Mouse (Mus musculus) intestine, embryonic 15.5 days (tissue): ENCODE results near the gene Parva. TPM values are rescaled to one million over a fixed set of nuclear protein-coding genes. Genes with fewer than 3 reads are reported as not detected.

ENCODE experiments used
- ATAC-seq: fragments of 200-750 bp; cut with Nextera tagmentation; 2 replicates; pipeline ENCODE4 v1.8.0; 2017; ENCODE audit warnings: moderate TSS enrichment, moderate library complexity
- H3K27ac ChIP-seq: fragments of 300-500 bp; sonication (generic); 2 replicates; pipeline ENCODE4 v1.5.1; 2015; ENCODE audit warnings: mild to moderate bottlenecking, inconsistent platforms
- H3K27me3 ChIP-seq: fragments of 300-500 bp; sonication (generic); replicated peaks from 2 replicates; pipeline ENCODE4 v1.6.1; 2015; ENCODE audit warnings: inconsistent platforms
- H3K36me3 ChIP-seq: fragments of 300-500 bp; sonication (generic); 2 replicates; pipeline ENCODE4 v1.6.1; 2015; ENCODE audit warnings: inconsistent platforms
- H3K4me1 ChIP-seq: fragments of 300-500 bp; sonication (generic); replicated peaks from 2 replicates; pipeline ENCODE4 v1.6.1; 2015; ENCODE audit warnings: inconsistent platforms
- H3K4me2 ChIP-seq: fragments of 300-500 bp; sonication (generic); replicated peaks from 2 replicates; pipeline ENCODE4 v1.6.1; 2015; ENCODE audit warnings: mild to moderate bottlenecking, inconsistent platforms
- H3K4me3 ChIP-seq: fragments of 300-500 bp; sonication (generic); replicated peaks from 2 replicates; pipeline ENCODE4 v1.5.1; 2015; ENCODE audit warnings: inconsistent platforms
- H3K9ac ChIP-seq: fragments of 300-500 bp; sonication (generic); 2 replicates; pipeline ENCODE4 v1.6.1; 2015; ENCODE audit warnings: inconsistent platforms
- H3K9me3 ChIP-seq: fragments of 300-500 bp; sonication (generic); 2 replicates; pipeline ENCODE4 v1.6.1; 2016; ENCODE audit warnings: inconsistent platforms
- WGBS: fragments of 180-500 bp; shearing (Covaris S2); methylation state at CpG from one replicate; pipeline ENCODE4 v1.1.7; 2015; 5-methylcytosine and 5-hydroxymethylcytosine counted together
- polyA plus RNA-seq: library from polyadenylated mRNA; unstranded; fragments of >200 nt; fragmentation: Nextera tagmentation; extraction: Ambion mirVana; gene quantifications from 2 replicates; pipeline ENCODE4 v1.2.1, GENCODE M21; 2015

The Parva gene
- polyA plus RNA-seq, 1 experiment from 2014 or later, result 90.0 TPM

GRCm38 (mm10) chr7:112534148-112534547 lies 106.8 kb downstream of the Parva start:
- H3K4me2 ChIP-seq, result no peak overlapping the region
- ATAC-seq, result no peak
- 76% methylated on average over 3 of the region's 3 CpGs for WGBS

GRCm38 (mm10) chr7:112535408-112535921 lies 108.2 kb downstream of the Parva start:
- Histone ChIP-seq H3K9ac (no peak overlapping the region), H3K9me3 (no peaks in the 10 kb centered on the region), H3K4me3 (no peak overlapping the region), H3K36me3 (no peaks in the 10 kb centered on the region), H3K27ac (peak overlapping the region; percentile 78), H3K27me3 (no peaks in the 10 kb centered on the region), H3K4me1 (peaks cover 18% of the 10 kb centered on the region), H3K4me2 (peak overlapping the region; percentile 44)
- peak; percentile 93 for ATAC-seq
- WGBS, result 12% methylated on average over 16 of the region's 16 CpGs

More at GRCm38 (mm10) chr7:112534148-112534547, 106.8 kb downstream of the Parva start:
- Histone ChIP-seq H3K4me3 (no peak overlapping the region), H3K9ac (no peak overlapping the region), H3K27me3 (no peaks in the 10 kb centered on the region), H3K36me3 (no peaks in the 10 kb centered on the region), H3K9me3 (no peaks in the 10 kb centered on the region), H3K4me1 (peaks cover 18% of the 10 kb centered on the region), H3K27ac (no peak overlapping the region)

- Histone ChIP-seq H3K4me3 (no peak overlapping the region), H3K4me1 (no peaks in the 10 kb centered on the region), H3K27me3 (no peaks in the 10 kb centered on the region), H3K9me3 (no peaks in the 10 kb centered on the region), H3K9ac (no peak overlapping the region), H3K27ac (no peak overlapping the region), H3K36me3 (peaks cover 17% of the 10 kb centered on the region), H3K4me2 (no peak overlapping the region)
- 76% methylated on average over 3 of the region's 3 CpGs for WGBS
- no peak for ATAC-seq
Observed at GRCm38 (mm10) chr7:112549136-112549535, 121.8 kb downstream of the Parva start.

- H3K9ac ChIP-seq, result no peak overlapping the region
- no peak overlapping the region for H3K4me2 ChIP-seq
- H3K27ac ChIP-seq, result no peak overlapping the region
- H3K4me3 ChIP-seq, result no peak overlapping the region
- no peaks in the 10 kb centered on the region for H3K27me3 ChIP-seq
- 89% methylated on average over 3 of the region's 3 CpGs for WGBS
- no peaks in the 10 kb centered on the region for H3K9me3 ChIP-seq
- H3K36me3 ChIP-seq, result no peaks in the 10 kb centered on the region
- no peaks in the 10 kb centered on the region for H3K4me1 ChIP-seq
- no peak for ATAC-seq
Observed at GRCm38 (mm10) chr7:112561504-112561903, 134.2 kb downstream of the Parva start.

GRCm38 (mm10) chr7:112567004-112567403 lies 139.7 kb downstream of the Parva start:
- Histone ChIP-seq H3K4me2 (no peak overlapping the region), H3K27me3 (no peaks in the 10 kb centered on the region), H3K9me3 (no peaks in the 10 kb centered on the region), H3K9ac (no peak overlapping the region), H3K4me3 (no peak overlapping the region), H3K27ac (no peak overlapping the region), H3K4me1 (no peaks in the 10 kb centered on the region), H3K36me3 (peaks cover 6% of the 10 kb centered on the region)
- WGBS, result 93% methylated on average over 4 of the region's 4 CpGs
- no peak for ATAC-seq

GRCm38 (mm10) chr7:112568961-112569360 lies 141.7 kb downstream of the Parva start:
- H3K4me2 ChIP-seq, result no peak overlapping the region
- H3K4me3 ChIP-seq, result no peak overlapping the region
- no peak for ATAC-seq
- H3K9ac ChIP-seq, result no peak overlapping the region
- H3K36me3 ChIP-seq, result peaks cover 14% of the 10 kb centered on the region
- no peaks in the 10 kb centered on the region for H3K4me1 ChIP-seq
- H3K27me3 ChIP-seq, result no peaks in the 10 kb centered on the region
- WGBS, result 64% methylated on average over 5 of the region's 5 CpGs
- H3K27ac ChIP-seq, result no peak overlapping the region
- H3K9me3 ChIP-seq, result no peaks in the 10 kb centered on the region

GRCm38 (mm10) chr7:112581621-112582020 lies 154.3 kb downstream of the Parva start:
- Histone ChIP-seq H3K9ac (no peak overlapping the region), H3K27ac (no peak overlapping the region), H3K4me1 (no peaks in the 10 kb centered on the region), H3K4me3 (no peak overlapping the region), H3K4me2 (no peak overlapping the region), H3K36me3 (peaks cover 11% of the 10 kb centered on the region; the same call in 1 of the 2 replicates), H3K27me3 (no peaks in the 10 kb centered on the region), H3K9me3 (no peaks in the 10 kb centered on the region)
- 84% methylated on average over 6 of the region's 6 CpGs for WGBS
- ATAC-seq, result no peak

GRCm38 (mm10) chr7:112582882-112583405 lies 155.6 kb downstream of the Parva start:
- 77% methylated on average over 6 of the region's 6 CpGs for WGBS
- no peak overlapping the region for H3K27ac ChIP-seq
- no peaks in the 10 kb centered on the region for H3K4me1 ChIP-seq
- H3K36me3 ChIP-seq, result peaks cover 11% of the 10 kb centered on the region
- no peak overlapping the region for H3K9ac ChIP-seq
- H3K9me3 ChIP-seq, result no peaks in the 10 kb centered on the region
- no peak overlapping the region for H3K4me2 ChIP-seq
- no peak overlapping the region for H3K4me3 ChIP-seq
- H3K27me3 ChIP-seq, result no peaks in the 10 kb centered on the region
- no peak for ATAC-seq

GRCm38 (mm10) chr7:112587449-112587848 lies 160.1 kb downstream of the Parva start:
- Histone ChIP-seq H3K4me2 (no peak overlapping the region), H3K4me1 (no peaks in the 10 kb centered on the region; the same call in 1 of the 2 replicates), H3K27me3 (no peaks in the 10 kb centered on the region), H3K9me3 (no peaks in the 10 kb centered on the region), H3K27ac (no peak overlapping the region), H3K9ac (no peak overlapping the region), H3K4me3 (no peak overlapping the region), H3K36me3 (peaks cover 11% of the 10 kb centered on the region)
- ATAC-seq, result peak; percentile 56
- 19% methylated on average over 1 of the region's 1 CpGs for WGBS

GRCm38 (mm10) chr7:112589530-112589929 lies 162.2 kb downstream of the Parva start:
- H3K4me2 ChIP-seq, result no peak overlapping the region
- H3K4me1 ChIP-seq, result no peaks in the 10 kb centered on the region; the same call in 1 of the 2 replicates
- ATAC-seq, result no peak
- no peak overlapping the region for H3K27ac ChIP-seq
- no peaks in the 10 kb centered on the region for H3K27me3 ChIP-seq
- no peaks in the 10 kb centered on the region for H3K9me3 ChIP-seq
- no peak overlapping the region for H3K4me3 ChIP-seq
- WGBS, result 73% methylated on average over 6 of the region's 6 CpGs
- peaks cover 11% of the 10 kb centered on the region for H3K36me3 ChIP-seq
- H3K9ac ChIP-seq, result no peak overlapping the region

- WGBS, result 31% methylated on average over 5 of the region's 5 CpGs
- Histone ChIP-seq H3K27me3 (no peaks in the 10 kb centered on the region), H3K9me3 (no peaks in the 10 kb centered on the region), H3K4me1 (peaks cover 10% of the 10 kb centered on the region), H3K4me3 (no peak overlapping the region), H3K27ac (no peak overlapping the region), H3K4me2 (no peak overlapping the region), H3K36me3 (peaks cover 4% of the 10 kb centered on the region; the same call in 1 of the 2 replicates), H3K9ac (no peak overlapping the region)
- peak; percentile 15; the same call in 1 of the 2 replicates for ATAC-seq
Observed at GRCm38 (mm10) chr7:112593586-112593985, 166.3 kb downstream of the Parva start.

GRCm38 (mm10) chr7:112595226-112595850 lies 168.0 kb downstream of the Parva start:
- H3K4me3 ChIP-seq, result no peak overlapping the region
- H3K9ac ChIP-seq, result no peak overlapping the region
- H3K27ac ChIP-seq, result peak overlapping the region; percentile 40; the same call in 1 of the 2 replicates
- no peaks in the 10 kb centered on the region for H3K36me3 ChIP-seq
- no peak; the same call in 1 of the 2 replicates for ATAC-seq
- H3K4me1 ChIP-seq, result peaks cover 10% of the 10 kb centered on the region
- WGBS, result 39% methylated on average over 6 of the region's 6 CpGs
- no peak overlapping the region for H3K4me2 ChIP-seq
- H3K9me3 ChIP-seq, result no peaks in the 10 kb centered on the region
- no peaks in the 10 kb centered on the region for H3K27me3 ChIP-seq

GRCm38 (mm10) chr7:112599650-112600049 lies 172.3 kb downstream of the Parva start:
- Histone ChIP-seq H3K27ac (no peak overlapping the region), H3K4me2 (no peak overlapping the region)
- WGBS, result 13% methylated on average over 2 of the region's 2 CpGs

More at GRCm38 (mm10) chr7:112599650-112600049, 172.3 kb downstream of the Parva start:
- no peak overlapping the region for H3K4me3 ChIP-seq
- no peaks in the 10 kb centered on the region for H3K27me3 ChIP-seq
- H3K9me3 ChIP-seq, result no peaks in the 10 kb centered on the region
- H3K36me3 ChIP-seq, result no peaks in the 10 kb centered on the region
- peaks cover 14% of the 10 kb centered on the region; the same call in 1 of the 2 replicates for H3K4me1 ChIP-seq
- ATAC-seq, result no peak
- no peak overlapping the region for H3K9ac ChIP-seq
